Mouse (Mus musculus): Measurements from ENCODE around the gene Spcs2.

GRCm38 (mm10) chr7:99869296-99869695 is 6.0 kb upstream of the Spcs2 start:
- TF ChIP-seq POLR2A (IDR thresholded peaks at IDR 0.05; ENCODE audit: borderline replicate concordance, low read depth, low read length) (no peak), CTCF (IDR thresholded peaks at IDR 0.05; ENCODE audit: low read depth, low read length) (no peak)

Data from bone marrow macrophage, adult 2 months (primary cell).